In the genomic region with DNA sequence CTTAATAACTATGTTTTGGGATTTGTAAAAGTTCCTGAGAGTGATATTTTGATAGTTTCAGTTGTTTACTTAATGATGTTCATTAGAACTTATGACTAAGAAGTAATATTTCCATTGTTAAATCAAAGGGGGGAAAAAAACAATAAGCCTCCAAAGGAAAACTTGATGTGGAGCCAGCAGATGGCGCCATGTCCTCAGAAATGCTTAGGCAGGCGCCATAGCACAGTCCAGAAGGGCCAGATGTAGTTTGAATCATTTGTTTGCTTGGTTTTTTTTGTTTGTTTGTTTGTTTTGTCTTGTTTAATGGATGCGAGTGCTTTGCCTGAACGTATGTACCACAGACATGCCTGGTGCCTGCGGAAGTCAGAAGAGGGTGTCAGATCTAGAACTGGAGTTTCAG, we compare ENCODE assay signal across 8 mouse cellular contexts. TPM values are rescaled to one million over a fixed set of nuclear protein-coding genes. Genes with fewer than 3 reads are reported as not detected.
DNase-seq lines count a peak whose midpoint lies in the region; ATAC-seq and TF ChIP-seq lines count a peak whose summit lies in the region.

No protein-coding gene starts in this region.

- H3K36me3 ChIP-seq in kidney, embryonic 14.5 days (ENCODE audit: control insufficient read depth, insufficient read depth, low read length) = no peaks in the 10 kb centered on the region
- H3K36me3 ChIP-seq in neural tube, embryonic 15.5 days = no peaks in the 10 kb centered on the region

- peak; percentile 60; the same call in 1 of the 2 replicates for ATAC-seq in kidney, embryonic 14.5 days (ENCODE audit: low FRiP score, low TSS enrichment)
- ATAC-seq in neural tube, embryonic 15.5 days (ENCODE audit: low FRiP score) = peak; percentile 79; the same call in 1 of the 2 replicates

- peak; percentile 66 for DNase-seq in CD4-positive helper T cell, adult 2 months (ENCODE audit: low read depth, low spot score)
- DNase-seq in T-cell, adult 2 months (ENCODE audit: low spot score) = peak; percentile 45
- DNase-seq in cerebellum, postnatal 36 days = peak; percentile 65 to 69
- DNase-seq in gastrocnemius, postnatal 36 days = peak; percentile 51 to 56
- peak; percentile 72 for DNase-seq in lung, adult 2 months
- peak; percentile 40 for DNase-seq in urinary bladder, adult 2 months (ENCODE audit: low spot score)

- intact Hi-C loops in gastrocnemius, postnatal 36 days (cut with DNase I) = loop anchor here (5.0 kb wide), 2 partner anchors 510 to 565 kb away; no protein-coding TSS in a partner anchor

- TF ChIP-seq CTCF in lung, adult 2 months (IDR thresholded peaks at IDR 0.05; ENCODE audit: insufficient read depth, low read length) = peak; percentile 82

- no peak for TF ChIP-seq POLR2A in lung, adult 2 months (IDR thresholded peaks at IDR 0.05; ENCODE audit: borderline replicate concordance, extremely low read depth, low read depth, low read length)

- no peak overlapping the region for H3K4me2 ChIP-seq in kidney, embryonic 14.5 days (replicated peaks; ENCODE audit: low read depth, low read length)
- no peak overlapping the region for H3K4me2 ChIP-seq in neural tube, embryonic 15.5 days

- no peak overlapping the region for H3K4me3 ChIP-seq in kidney, embryonic 14.5 days (ENCODE audit: low read length)
- no peak overlapping the region for H3K4me3 ChIP-seq in lung, adult 2 months (replicated peaks; ENCODE audit: extremely low read depth, low read depth, low read length)
- H3K4me3 ChIP-seq in neural tube, embryonic 15.5 days (replicated peaks) = no peak overlapping the region

- no peak overlapping the region for H3K27ac ChIP-seq in kidney, embryonic 14.5 days (ENCODE audit: low read depth, low read length)
- no peak overlapping the region for H3K27ac ChIP-seq in neural tube, embryonic 15.5 days (replicated peaks)

- 16% methylated on average over 5 of the region's 5 CpGs for WGBS in kidney, embryonic 14.5 days
- WGBS in lung, adult 2 months = 4% methylated on average over 5 of the region's 5 CpGs
- 13% methylated on average over 5 of the region's 5 CpGs for WGBS in neural tube, embryonic 15.5 days

- no peak overlapping the region for H3K9ac ChIP-seq in kidney, embryonic 14.5 days (ENCODE audit: low read depth, low read length)
- H3K9ac ChIP-seq in neural tube, embryonic 15.5 days (replicated peaks) = no peak overlapping the region

- H3K4me1 ChIP-seq in kidney, embryonic 14.5 days (ENCODE audit: control insufficient read depth, insufficient read depth, low read length) = no peaks in the 10 kb centered on the region
- no peaks in the 10 kb centered on the region for H3K4me1 ChIP-seq in lung, adult 2 months (ENCODE audit: control insufficient read depth, insufficient read depth, low read length)
- H3K4me1 ChIP-seq in neural tube, embryonic 15.5 days = no peaks in the 10 kb centered on the region

- H3K27me3 ChIP-seq in kidney, embryonic 14.5 days (ENCODE audit: control insufficient read depth, insufficient read depth, low read length) = no peaks in the 10 kb centered on the region
- H3K27me3 ChIP-seq in neural tube, embryonic 15.5 days (replicated peaks) = no peaks in the 10 kb centered on the region

- H3K9me3 ChIP-seq in kidney, embryonic 14.5 days (ENCODE audit: control insufficient read depth, low read length) = no peaks in the 10 kb centered on the region
- no peaks in the 10 kb centered on the region for H3K9me3 ChIP-seq in neural tube, embryonic 15.5 days (replicated peaks)

RNA-seq across cellular contexts. Expression of gene Arrdc3, which starts 21.0 kb away (rescaled TPM):
- total RNA-seq in gastrocnemius, postnatal 36 days (2021) = 10 to 100 TPM; 31.4 to 36.9 TPM
- polyA plus RNA-seq in kidney, embryonic 14.5 days (2014; fragmentation: Nextera tagmentation; extraction: Ambion mirVana) = 26.8 and 61.4 TPM in 2 replicates
- polyA plus RNA-seq in lung, adult 2 months (2012; rRNA removed) = 51.8 and 81.7 TPM in 2 replicates
- polyA plus RNA-seq in neural tube, embryonic 15.5 days (2015; fragmentation: Nextera tagmentation; extraction: Ambion mirVana) = 32.3 and 33.2 TPM in 2 replicates
- 24.6 and 25.6 TPM in 2 replicates for polyA plus RNA-seq in urinary bladder, adult 2 months (2012; rRNA removed)
